Comparison of ENCODE assay signal across 23 mouse cellular contexts in the genomic region with DNA sequence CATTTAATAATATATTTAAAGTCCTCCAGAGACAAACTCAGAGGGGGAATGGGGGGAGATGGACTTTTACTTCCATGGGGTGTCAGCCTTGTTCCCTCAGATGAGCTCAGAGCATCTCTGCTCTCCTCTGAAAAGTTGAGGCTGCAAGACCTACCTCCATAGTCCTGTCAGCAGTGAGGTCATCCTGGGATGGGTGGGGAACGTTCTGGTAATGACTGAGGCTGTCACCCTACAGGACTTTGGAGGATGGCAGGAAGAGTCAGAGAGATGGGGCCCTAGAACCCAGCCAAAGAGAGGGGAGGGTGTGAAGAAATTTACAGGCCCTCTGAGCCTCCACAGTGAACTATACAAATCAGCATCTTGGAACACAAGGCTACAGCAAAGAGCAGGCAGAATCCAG. TPM values are rescaled to one million over a fixed set of nuclear protein-coding genes. Genes with fewer than 3 reads are reported as not detected.
DNase-seq lines count a peak whose midpoint lies in the region; TF ChIP-seq lines count a peak whose summit lies in the region.
"Had no signal": no experiment of that assay in that cellular context is flagged by ENCODE, and none has a peak within 500 bp of the region (broad histone marks: within the 10 kb centered on the region; RNA-seq: fewer than 3 reads in every experiment).

No protein-coding gene starts in this region.

- H3K9ac ChIP-seq in heart, adult 2 months (ENCODE audit: low read depth, low read length) = peak overlapping the region; percentile 42; the same call in 1 of the 2 replicates
- H3K9ac ChIP-seq: forebrain, postnatal 0 days; liver, embryonic 12.5 days; lung, embryonic 15.5 days; midbrain, embryonic 12.5 days; neural tube, embryonic 12.5 days had no signal

- peak; percentile 40 to 54 for DNase-seq in heart, adult 2 months
- DNase-seq in heart, postnatal 25 days (ENCODE audit: low spot score) = no peak
- no peak for DNase-seq in spleen, adult 2 months (ENCODE audit: low read depth in 1 of 2, low spot score in 2 of 2)
- DNase-seq in spleen, adult 12 weeks (ENCODE audit: low spot score) = no peak
- DNase-seq in gastrocnemius, postnatal 14 days = peak; percentile 51
- DNase-seq in thymus, postnatal 4 days = peak; percentile 23
- DNase-seq in cerebellum, postnatal 36 days = no peak
- DNase-seq: adrenal gland, postnatal 25 days; cerebellum, adult 18-20 months; cerebellum, postnatal 25 days; forebrain, postnatal 0 days; kidney, adult 8-10 months; kidney, postnatal 25 days; left cerebral cortex, postnatal 4 days; right cerebral cortex, postnatal 4 days had no signal

- no peak for TF ChIP-seq CTCF in heart, adult 2 months (IDR thresholded peaks at IDR 0.05)
- TF ChIP-seq CTCF in spleen, adult 2 months (IDR thresholded peaks at IDR 0.05; ENCODE audit: extremely low read depth, insufficient read depth, insufficient read length, insufficient replicate concordance) = no peak

- H3K36me3 ChIP-seq in heart, adult 2 months (ENCODE audit: control insufficient read depth, insufficient read depth, low read length) = no peaks in the 10 kb centered on the region
- H3K36me3 ChIP-seq in spleen, adult 2 months (ENCODE audit: control insufficient read depth, insufficient read depth, low read length) = no peaks in the 10 kb centered on the region
- H3K36me3 ChIP-seq: forebrain, embryonic 10.5 days; liver, embryonic 12.5 days; lung, embryonic 15.5 days; midbrain, embryonic 12.5 days; neural tube, embryonic 12.5 days had no signal

- 0 out of 2 replicates have a peak, but pooled peaks have one; percentile 31 for TF ChIP-seq POLR2A in heart, adult 2 months (IDR thresholded peaks at IDR 0.05; ENCODE audit: insufficient read depth, low read depth, low read length)
- TF ChIP-seq POLR2A in spleen, adult 2 months (IDR thresholded peaks at IDR 0.05; ENCODE audit: low read depth, low read length) = no peak

- no peaks in the 10 kb centered on the region for H3K79me2 ChIP-seq in heart, adult 2 months (replicated peaks; ENCODE audit: control insufficient read depth, insufficient read depth, low read length)

- no peaks in the 10 kb centered on the region for H3K27me3 ChIP-seq in heart, adult 2 months (ENCODE audit: control insufficient read depth, insufficient read depth, low read length)
- H3K27me3 ChIP-seq in spleen, adult 2 months (ENCODE audit: control insufficient read depth, insufficient read depth, low read length) = no peaks in the 10 kb centered on the region
- H3K27me3 ChIP-seq: CH12.LX; liver, embryonic 12.5 days; lung, embryonic 15.5 days; midbrain, embryonic 12.5 days; neural tube, embryonic 12.5 days had no signal

- TF ChIP-seq EP300 in heart, adult 2 months (IDR thresholded peaks at IDR 0.05; ENCODE audit: insufficient read depth, low read depth, low read length) = 0 out of 2 replicates have a peak, but pooled peaks have one; percentile 18

- peaks cover 14% of the 10 kb centered on the region for H3K4me1 ChIP-seq in heart, adult 2 months (ENCODE audit: control insufficient read depth, insufficient read depth, low read length)
- H3K4me1 ChIP-seq in spleen, adult 2 months (ENCODE audit: control insufficient read depth, insufficient read depth, insufficient read length) = peaks cover 6% of the 10 kb centered on the region; the same call in 1 of the 2 replicates
- H3K4me1 ChIP-seq: midbrain, embryonic 12.5 days; neural tube, embryonic 12.5 days had no signal

- H3K27ac ChIP-seq in heart, adult 2 months = peak overlapping the region; percentile 76
- H3K27ac ChIP-seq in spleen, adult 2 months (ENCODE audit: insufficient read depth, low read length) = peak overlapping the region; percentile 73
- H3K27ac ChIP-seq: forebrain, embryonic 10.5 days; liver, embryonic 12.5 days; midbrain, embryonic 12.5 days; neural tube, embryonic 12.5 days had no signal

- intact Hi-C loops in heart, adult 2 months (cut with DNase I) = loop anchor here (10.0 kb wide), 3 partner anchors 213 to 373 kb away; a partner anchor contains a TSS
- intact Hi-C loops in heart, postnatal 25 days (cut with DNase I) = no loop called here
- intact Hi-C loops in gastrocnemius, postnatal 14 days (cut with DNase I; ENCODE audit: low total_unique reads) = loop anchor here (10.0 kb wide), 1 partner anchor 283 kb away; no protein-coding TSS in a partner anchor

- H3K4me3 ChIP-seq in heart, adult 2 months = peak overlapping the region; percentile 27; the same call in 1 of the 2 replicates
- no peak overlapping the region for H3K4me3 ChIP-seq in spleen, adult 2 months (ENCODE audit: extremely low read depth, insufficient read depth, insufficient read length)
- H3K4me3 ChIP-seq: forebrain, embryonic 10.5 days; liver, embryonic 12.5 days; lung, embryonic 15.5 days; midbrain, embryonic 12.5 days; neural tube, embryonic 12.5 days had no signal

- 21% methylated on average over 1 of the region's 1 CpGs for WGBS in heart, adult 2 months
- WGBS in spleen, adult 2 months = 28% methylated on average over 1 of the region's 1 CpGs

RNA-seq across cellular contexts. Expression of a gene that starts 0.8 kb away (rescaled TPM):
- 10 to 100 TPM; 47.0 to 71.1 TPM for total RNA-seq in heart, adult 2 months (2021)
- 60.6 and 62.3 TPM in 2 replicates for polyA plus RNA-seq in heart, adult 2 months (2012; rRNA removed)
- 10 to 100 TPM; 63.0 to 63.6 TPM for total RNA-seq in heart, postnatal 25 days (2021)
- polyA plus RNA-seq in spleen, adult 2 months (2012; rRNA removed) = 3.4 and 4.6 TPM in 2 replicates
- 10 to 100 TPM; 60.6 to 90.2 TPM for total RNA-seq in gastrocnemius, postnatal 14 days (2021)
- total RNA-seq: CH12.LX; hematopoietic stem cell, adult 5-6 weeks; monocyte, adult 5-6 weeks had no signal
- polyA plus RNA-seq: forebrain, embryonic 10.5 days; liver, embryonic 12.5 days; neural tube, embryonic 12.5 days had no signal

RNA-seq across cellular contexts. Expression of a gene that starts 38.5 kb away (rescaled TPM):
- 10 to 100 TPM; 26.7 to 27.9 TPM for total RNA-seq in heart, adult 2 months (2021)
- polyA plus RNA-seq in heart, adult 2 months (2012; rRNA removed) = 19.8 and 34.5 TPM in 2 replicates
- total RNA-seq in heart, postnatal 25 days (2021) = 10 to 100 TPM; 28.0 to 30.2 TPM
- polyA plus RNA-seq in spleen, adult 2 months (2012; rRNA removed) = 15.2 and 17.3 TPM in 2 replicates
- total RNA-seq in gastrocnemius, postnatal 14 days (2021) = 10 to 100 TPM; 18.1 to 20.7 TPM

RNA-seq across cellular contexts. Expression of a gene that starts 38.6 kb away (rescaled TPM):
- 10 to 100 TPM; 36.7 to 42.8 TPM for total RNA-seq in heart, adult 2 months (2021)
- polyA plus RNA-seq in heart, adult 2 months (2012; rRNA removed) = 57.8 and 66.2 TPM in 2 replicates
- total RNA-seq in heart, postnatal 25 days (2021) = 10 to 100 TPM; 42.8 TPM
- polyA plus RNA-seq in spleen, adult 2 months (2012; rRNA removed) = 72.9 and 148 TPM in 2 replicates
- 10 to 100 TPM; 37.1 to 43.0 TPM for total RNA-seq in gastrocnemius, postnatal 14 days (2021)

Comparison
In these comparisons a context has a peak if more than half of its experiments do, and no peak if none do; other contexts are left out.
1. DNase-seq: peak in heart, adult 2 months (2 of 2), gastrocnemius, postnatal 14 days (single experiment) and thymus, postnatal 4 days (single experiment); none in heart, postnatal 25 days (single experiment), spleen, adult 2 months (0 of 2), spleen, adult 12 weeks (single experiment) and cerebellum, postnatal 36 days (0 of 2).